Mouse (Mus musculus): ENCODE results near the gene Rgs2.

- TF ChIP-seq CTCF (IDR thresholded peaks at IDR 0.05; ENCODE audit: low read depth) = no peak
- TF ChIP-seq EP300 (optimal IDR thresholded peaks at IDR 0.05) = no peak
Measured at GRCm38 (mm10) chr1:144013913-144014312, 10.0 kb upstream of the Rgs2 start.

Measured in stomach, postnatal 0 days (tissue).